Mouse (Mus musculus): ENCODE data around the gene Shisal1. TPM values are rescaled to one million over a fixed set of nuclear protein-coding genes. Genes with fewer than 3 reads are reported as not detected.
A peak's percentile ranks its signal among the peaks of the same experiment; 100 is the strongest.

Shisal1 gene
- total RNA-seq, 2 experiments from 2014 or later = 1.8 to 3.2 TPM

DNA sequence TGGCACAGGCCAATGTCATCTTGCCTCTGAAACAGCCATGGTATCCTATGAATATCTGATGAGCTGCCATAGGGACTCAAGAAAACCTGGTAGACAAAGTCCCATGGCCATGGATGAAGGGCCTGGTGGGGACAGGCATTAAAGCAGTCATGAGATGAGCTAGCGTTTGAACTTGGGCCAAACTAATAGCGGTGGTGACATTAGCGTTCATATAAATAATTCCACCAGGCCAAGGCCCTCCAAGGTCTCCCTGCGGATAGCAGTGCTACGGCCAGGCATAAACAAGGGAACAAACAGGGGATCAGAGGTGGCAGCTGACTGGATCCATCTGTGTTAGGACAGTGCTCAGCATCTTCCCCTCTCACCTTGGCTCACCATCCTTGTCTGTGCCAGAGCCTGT lies 21.2 kb downstream of the Shisal1 start:
- DNase-seq = peak; percentile 58

DNA sequence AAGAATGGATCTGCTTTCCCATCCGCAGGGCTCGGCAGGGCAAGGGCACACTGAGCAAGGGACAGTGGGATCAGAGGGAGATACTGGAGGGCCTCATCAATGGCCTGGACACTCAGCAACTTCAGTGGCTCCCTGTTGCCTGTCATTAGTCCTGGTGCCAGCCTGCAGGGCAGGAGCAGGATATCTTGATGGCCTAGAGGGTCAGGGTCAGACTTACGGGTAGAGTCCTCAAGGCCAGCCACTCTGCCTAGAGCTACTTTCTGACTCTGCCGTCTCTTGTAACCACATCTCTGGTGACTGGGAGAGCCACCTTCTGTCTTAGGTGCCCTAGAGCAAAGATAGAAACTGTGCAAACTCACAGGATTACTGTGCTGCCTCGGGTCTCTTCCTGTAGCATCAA lies 23.1 kb downstream of the Shisal1 start:
- no peak for DNase-seq

DNA sequence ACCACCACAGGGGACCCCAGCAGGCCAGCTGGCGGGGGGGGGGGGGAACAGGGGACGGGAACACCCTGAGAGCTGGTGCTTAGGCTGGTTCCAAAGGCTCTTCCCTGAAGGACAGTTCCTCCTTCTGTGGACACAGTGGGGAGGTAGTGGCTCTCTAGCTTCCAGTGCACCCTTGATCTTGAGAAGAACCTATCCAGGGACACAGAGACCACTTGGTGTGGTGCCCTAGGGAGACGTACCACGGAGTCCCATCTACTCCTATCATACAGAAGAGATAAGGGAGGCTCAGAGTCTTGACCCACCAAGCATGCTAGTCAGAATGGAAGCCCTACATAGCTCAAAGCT lies 28.7 kb downstream of the Shisal1 start:
- no peak for DNase-seq

DNA sequence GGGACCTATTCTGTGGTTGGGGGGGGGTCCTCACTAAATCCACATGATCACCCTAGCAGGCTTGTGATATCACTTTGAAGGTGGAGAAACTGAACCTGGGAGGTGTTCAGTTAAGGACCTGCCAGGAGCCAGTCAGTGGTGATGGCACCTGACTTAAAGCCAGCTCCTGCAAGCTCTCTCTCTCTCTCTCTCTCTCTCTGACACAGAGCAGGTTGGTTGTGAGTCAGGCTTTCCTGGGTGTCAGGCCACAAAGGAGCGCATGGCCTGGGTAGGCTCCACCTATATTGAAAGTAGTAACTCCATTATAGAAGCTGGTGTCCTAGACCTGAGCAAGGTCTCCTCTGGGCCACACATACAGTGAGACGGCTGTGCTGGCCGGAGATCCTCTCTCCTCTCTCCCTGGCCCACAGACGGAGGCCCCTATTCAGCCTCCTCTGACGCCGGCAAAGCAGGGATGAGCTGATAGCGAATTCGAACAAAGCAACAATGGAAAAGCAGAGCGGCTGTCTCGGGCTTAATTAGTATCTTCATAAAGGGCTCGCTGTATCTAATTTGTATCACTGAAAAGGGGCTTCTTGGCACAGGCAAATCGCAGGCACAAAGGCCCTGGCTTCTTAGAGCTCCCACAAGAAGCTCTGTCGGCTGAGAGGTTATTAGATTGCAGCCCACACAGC lies 29.2 kb downstream of the Shisal1 start:
- no peak for DNase-seq

DNA sequence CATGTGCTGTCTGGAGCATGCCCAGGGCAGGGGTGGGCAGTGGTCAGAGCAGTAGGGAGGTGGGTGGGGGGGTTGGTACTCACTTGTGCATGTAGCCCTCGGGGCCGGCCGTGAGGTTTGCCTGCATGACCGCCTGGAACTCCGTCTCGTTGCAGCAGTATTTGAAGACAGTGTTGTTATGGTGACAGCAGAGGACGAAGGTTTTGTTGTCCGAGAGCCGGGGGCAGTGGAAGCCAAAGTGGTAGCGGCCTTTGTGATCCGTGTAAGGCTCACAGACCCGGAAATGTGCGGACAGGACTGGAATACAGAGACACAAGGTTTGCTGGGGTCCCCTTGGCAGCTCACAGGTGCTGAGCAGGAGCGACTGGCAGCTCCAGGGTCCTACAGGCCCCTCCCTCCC lies 29.9 kb downstream of the Shisal1 start:
- DNase-seq = no peak

DNA sequence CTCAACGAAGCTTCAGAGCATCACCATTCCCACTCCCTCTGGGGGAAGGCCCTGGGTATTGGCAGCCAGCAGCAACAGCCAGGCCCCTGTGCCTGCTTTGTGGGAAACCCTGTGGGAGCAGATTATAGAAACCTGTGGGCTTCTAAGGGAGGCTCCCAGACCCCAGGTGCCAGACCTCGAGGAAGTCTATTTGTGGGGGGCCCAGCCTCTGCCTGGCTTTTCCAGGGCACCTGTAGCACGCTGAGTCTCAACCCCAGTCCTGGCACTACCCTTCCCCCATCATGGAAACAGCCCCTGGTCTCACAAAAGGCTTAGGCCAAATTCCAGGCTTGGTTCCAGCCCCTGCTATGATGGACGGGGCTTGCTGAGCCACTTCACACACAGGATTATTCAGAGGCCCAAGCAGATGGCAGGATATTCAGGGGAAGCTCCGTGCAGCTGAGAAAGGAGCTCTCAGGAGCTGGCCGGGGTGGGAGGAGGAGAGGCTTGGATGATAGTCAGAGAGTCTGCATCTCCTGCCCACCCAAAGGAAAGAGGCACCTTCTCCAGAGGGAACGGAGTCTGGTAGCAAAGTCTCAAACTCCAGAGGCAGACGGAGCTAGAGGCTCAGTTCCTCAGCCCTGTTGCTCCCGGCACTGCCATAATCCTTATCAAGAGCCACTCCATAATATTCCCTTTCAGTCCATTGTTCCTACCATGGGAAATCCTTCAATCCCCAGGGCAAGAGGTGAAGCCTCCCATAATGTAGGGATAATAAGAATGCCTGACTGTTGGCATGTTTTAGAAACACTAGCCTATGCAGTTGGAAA lies 32.7 kb downstream of the Shisal1 start:
- DNase-seq = no peak

DNA sequence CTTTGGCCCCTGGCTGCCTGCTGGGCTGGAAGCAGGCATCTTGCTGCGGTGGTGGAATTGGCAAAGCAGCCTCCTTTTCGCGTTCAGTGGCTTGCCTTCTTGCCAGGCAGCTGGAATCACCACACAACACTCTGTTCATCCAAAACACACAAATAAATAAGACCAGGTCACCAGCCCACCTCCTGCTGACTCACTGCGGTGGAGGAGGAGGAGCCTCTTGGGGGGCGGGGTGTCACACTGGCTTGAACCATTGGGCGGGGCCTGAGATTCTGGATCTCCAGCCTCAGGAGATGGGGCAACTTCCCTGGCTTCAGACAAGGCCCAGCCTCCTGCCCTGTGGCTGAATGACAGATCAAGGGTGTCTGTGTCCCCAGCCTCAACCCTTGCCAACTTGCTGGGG lies 34.5 kb downstream of the Shisal1 start:
- peak; percentile 87 for DNase-seq

DNA sequence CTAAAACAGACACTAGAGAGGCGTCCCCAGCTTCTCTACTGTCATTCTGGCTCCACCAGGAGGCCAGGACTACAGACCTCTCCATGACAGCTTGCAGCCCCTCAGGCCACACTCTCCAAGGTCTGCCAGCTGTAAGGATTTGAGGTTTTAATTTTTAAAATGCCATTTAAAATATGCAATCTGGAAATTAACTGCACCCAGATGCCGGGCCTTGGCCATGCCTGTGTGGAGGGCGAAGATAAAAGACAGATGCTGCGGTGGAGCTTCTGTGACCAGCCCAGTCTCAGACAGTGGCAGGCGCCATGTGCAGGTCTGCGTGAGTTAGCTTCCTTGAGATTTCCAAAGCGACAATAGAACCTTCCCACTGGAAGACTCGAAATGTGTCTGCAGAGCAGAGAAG lies 36.8 kb downstream of the Shisal1 start:
- DNase-seq = no peak

DNA sequence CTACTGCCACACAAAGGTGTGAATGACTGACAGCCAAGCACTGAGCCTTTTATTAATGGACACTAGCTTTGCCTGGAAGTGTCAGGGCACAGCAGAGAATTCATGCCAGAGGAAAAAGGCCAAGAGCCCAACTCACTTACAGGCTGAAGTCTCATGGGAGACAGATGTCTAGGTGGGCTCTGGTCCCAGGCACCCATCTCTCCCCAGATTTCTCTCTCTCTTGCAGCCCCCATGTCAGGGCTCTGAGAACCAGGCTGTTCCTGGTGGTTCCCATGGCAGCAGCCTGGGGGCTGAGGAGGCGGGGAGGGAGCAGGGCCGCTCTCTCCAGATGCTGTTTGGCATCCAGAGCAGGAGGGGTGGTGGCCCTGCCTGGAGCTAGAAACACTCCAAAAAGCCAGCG lies 38.3 kb downstream of the Shisal1 start:
- DNase-seq = no peak

DNA sequence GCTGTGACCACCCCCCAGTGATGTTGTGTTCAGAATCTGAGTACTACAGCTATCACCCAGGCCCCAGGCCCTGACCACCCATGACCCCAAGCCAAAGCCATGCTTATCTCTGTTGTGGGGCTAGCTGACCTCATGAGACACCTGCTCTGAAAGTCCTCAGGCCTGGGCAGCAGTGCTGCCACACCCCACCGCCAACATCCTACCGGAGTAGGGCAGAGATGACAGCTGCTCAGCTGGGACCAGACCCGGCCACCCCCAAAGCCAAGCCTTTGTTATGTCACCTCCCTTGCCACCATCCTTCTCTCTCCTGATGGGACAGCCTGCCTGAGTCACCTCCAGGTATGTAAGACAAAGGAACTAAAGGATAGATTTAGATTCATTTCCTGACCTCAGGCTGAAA lies 41.1 kb downstream of the Shisal1 start:
- no peak for DNase-seq

DNA sequence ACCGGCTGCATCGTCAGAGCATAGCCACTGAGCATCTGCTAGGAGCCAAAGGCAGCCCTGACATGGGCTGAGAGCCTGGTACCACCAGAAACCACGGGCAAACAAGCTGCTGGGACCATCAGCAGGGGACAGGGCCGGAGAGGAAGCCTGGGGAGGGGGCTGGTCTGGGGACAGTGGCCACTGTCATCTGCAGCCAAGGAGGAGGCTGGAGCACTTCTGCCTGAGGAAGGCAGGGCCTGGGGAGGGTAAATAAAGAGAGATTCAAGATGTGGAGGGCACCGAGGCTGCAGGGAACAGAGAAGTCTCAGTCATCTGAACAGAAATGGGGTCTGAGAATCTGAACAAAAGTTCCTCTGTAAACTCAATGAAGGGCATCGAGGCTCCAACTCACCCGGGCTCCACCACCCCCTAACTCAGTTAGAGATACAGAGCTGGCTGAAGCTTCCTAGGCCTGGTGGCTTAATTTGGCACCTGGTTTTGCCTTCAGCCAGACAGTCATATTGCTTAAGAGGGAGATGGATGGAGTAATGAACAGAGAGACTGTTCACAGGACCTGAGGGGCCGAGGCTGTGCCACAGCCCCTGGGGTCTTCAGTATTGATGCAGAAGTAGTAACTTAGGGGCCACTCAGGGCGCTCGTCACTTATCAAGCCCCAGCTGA lies 43.3 kb downstream of the Shisal1 start:
- DNase-seq = no peak

DNA sequence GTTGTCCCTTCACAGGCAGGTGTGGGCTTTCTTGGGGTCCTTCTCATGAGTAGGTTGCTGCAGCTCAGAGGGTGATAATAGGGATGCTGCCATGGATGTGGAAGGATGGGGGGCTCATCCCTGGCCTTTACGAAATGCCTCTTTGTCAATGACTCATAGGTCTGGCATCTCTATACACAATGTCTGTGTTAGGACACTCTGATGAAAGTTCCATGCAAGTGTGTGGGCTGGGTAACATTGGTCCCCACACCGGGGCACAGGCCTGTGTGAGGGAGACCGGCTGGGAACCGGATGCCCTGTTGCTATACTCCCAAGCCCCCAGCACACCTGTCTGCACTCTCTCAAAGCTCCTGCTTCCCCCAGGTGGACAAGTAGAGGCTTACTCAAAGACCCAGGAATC lies 48.3 kb downstream of the Shisal1 start:
- DNase-seq = no peak

DNA sequence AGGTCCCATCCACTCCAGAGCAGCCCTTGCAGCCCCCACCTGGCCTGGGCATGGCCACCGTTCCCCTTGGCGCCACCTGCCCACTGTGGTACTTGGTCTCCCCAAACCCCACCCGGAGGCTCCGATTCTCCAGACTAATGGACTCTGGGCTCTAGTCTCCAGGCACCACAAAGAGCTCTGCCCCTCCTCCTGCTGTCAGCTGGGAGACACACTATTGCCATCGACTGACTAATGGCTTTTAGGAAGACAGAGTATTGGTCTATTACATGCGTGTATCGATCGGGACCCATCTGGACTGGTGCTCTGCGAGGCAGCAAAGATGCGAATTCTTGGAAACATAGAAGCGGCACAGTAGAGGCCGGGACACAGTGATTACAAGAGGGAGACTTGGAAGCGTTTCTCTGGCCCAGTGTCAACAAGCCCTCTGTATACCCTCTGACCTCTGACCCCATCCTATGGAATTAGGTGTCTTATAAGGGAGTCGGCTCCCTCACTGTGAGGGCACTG lies 49.2 kb downstream of the Shisal1 start:
- no peak for DNase-seq

DNA sequence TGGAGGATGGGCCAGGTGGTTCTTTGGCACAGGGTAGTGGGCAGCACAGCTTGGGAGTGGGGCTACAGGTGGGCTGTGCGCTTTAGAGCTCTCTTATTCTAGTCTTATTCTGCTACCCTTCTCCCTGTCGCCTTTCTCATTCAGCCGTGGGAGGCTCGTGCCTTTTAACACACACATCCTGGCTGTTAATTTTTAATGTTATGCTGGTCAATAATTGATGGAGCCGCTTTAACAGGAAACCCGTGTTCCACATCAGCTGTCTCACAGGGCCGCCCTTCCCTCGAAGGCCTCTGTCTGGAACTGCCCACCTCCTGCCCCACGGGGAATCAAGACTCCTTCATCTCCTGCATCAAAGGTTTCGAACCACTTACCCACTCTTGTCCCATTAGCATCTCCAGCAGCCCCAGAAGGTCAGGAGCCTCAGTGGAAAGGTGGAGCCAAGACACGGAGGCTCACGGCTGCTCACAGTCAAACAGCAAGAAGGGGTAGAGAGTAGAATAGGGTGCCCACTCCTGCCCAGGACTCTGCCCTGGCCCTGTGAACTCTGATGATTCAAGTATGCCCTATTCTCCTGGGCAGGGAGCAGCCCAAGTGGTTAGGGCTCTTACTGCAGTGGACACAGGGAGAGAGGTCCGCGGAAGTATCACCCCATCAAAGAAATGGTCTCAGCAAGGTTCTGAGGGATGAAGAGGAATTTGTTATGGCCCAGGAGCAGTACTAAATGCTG lies 51.4 kb downstream of the Shisal1 start:
- DNase-seq = no peak

DNA sequence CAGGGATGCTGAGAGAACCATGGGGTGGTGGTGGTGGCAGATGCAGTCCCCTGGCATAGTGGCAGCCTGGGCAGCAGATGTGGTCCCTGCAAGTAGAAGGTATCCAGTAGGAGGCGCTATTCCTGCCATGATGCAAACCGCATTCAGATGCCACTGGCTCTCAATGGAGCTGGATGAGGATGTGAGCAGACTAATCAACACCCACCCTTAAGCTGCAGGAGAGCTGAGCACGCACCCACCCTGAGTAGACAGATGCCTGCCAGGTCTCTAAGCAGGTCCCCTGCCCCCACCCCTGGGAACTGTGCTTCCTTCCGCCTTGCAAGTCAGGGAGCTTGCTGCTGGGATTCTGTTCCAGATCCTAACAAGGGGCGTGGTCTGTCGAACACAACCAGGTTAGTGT lies 53.6 kb downstream of the Shisal1 start:
- no peak for DNase-seq

DNA sequence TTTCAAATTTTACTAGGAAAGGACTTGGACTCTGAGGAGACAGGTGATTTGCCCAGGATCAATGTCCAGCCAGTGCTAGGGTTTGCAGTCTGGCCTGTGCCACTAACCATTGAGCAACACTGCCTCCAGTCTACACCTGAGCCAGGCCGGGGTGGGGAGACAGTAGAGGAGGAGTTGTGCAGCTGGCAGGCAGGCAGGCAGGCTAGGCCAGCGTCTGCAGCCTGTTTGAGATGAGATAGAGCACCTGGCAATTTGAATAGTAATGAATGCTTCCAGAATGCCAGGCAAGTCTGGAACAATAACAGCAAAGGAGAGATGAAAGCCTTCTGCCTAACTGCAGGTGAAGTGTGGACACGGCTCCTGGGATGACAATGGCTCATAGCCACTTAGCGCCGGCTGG lies 54.1 kb downstream of the Shisal1 start:
- no peak for DNase-seq

DNA sequence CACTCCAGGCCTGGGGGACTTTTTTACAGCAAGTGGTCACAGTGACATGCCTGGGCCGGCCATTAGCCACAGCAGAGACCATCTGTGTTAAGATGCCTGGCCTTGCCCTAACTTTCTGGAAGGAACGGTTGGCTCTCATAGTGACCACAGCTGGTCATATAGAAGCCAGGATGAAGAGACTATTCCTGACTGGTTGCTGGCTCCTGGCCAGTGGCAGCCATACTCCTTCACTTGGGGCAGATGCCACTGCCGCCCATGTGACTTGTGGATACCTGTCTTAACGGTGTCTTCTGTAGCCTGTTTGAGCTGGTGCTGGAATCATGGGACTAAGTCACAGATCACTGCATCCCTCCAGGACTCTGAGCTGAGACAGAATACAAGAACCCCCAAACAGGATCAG lies 54.8 kb downstream of the Shisal1 start:
- no peak for DNase-seq

DNA sequence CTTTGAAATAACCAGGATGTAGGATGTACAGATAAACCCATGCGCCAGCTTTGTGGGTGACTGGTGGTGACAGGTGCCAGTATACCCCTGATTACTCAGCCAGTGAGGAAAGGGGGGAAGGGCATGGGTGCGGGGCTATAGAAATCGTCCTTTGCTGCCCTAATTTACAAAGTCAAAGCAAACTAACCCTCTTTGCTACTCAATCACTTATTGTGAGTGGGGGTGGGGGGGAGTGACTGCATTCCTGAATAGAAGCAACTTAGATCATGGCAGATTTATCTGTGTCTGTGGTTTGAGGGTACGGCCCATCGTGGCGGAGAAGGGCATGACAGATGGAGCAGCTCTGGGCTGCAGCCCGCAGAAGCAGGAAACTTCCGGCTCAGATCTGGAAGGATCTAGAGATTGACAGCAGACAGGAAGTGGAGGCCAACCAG lies 58.2 kb downstream of the Shisal1 start:
- DNase-seq = no peak

DNA sequence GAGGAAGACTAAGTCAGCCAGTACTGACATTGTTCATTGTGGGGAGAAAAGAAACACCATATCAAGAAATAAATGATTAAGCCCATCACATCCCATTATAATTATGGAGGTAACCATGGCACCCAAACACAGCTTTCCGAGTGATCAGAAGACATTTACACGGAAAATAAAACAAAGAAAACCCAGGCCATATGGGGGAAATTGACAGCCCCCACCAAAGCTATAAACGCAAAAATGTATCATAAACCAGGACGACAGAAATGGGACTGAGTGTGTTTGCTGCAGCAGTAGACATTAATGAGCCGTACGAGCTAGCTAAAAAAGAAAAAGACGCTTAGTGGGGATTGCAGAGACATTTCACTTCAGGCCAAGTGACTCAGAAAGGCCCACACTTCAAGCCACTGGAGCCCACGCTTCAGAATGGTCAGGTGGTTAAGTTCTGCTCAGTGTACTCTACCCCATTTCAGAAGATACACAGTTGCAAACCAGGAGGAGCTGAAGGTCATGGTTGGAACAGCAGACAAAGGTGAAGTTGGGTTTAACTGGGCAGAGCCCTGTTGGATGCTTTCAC lies 60.8 kb downstream of the Shisal1 start:
- DNase-seq = no peak

DNA sequence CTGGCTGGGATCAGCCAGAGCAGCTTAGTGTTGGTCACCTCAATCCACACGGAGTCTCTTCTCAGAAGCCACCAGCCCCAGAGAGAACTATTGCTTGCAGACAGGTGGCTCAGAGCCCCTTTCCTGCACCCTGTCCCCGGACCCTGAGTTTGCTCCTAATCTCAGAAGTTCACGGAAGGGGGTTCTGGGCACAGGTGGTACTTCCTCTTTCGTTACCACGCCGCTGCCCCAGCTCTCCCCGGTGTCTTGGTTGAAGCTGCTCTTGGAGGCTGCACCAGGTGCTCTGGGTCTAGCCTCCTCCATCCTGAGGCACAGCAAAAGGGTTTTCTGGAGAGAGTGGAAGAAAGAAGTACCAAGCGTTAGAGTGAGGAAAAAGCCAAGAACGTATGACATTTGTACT lies 62.8 kb downstream of the Shisal1 start:
- DNase-seq = no peak

DNA sequence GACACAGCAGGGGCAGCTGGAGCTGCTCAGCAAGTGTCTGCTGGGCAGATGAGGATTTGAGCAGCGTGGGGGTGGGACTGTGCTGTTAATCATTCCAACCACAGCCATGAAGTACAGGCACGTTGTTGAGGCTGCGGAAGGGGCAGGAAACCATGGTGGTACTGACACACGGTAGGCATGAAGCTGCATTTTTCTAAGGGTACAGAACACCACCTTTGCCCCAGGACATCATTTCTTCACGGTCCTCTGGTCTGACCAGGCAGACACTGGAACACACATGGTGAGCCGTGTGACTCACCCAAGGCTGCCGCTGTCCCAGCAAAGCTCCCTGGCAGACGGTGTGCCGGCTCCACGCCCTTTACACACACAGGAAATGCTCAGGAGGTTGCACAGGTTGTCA lies 66.7 kb downstream of the Shisal1 start:
- DNase-seq = peak; percentile 28

DNA sequence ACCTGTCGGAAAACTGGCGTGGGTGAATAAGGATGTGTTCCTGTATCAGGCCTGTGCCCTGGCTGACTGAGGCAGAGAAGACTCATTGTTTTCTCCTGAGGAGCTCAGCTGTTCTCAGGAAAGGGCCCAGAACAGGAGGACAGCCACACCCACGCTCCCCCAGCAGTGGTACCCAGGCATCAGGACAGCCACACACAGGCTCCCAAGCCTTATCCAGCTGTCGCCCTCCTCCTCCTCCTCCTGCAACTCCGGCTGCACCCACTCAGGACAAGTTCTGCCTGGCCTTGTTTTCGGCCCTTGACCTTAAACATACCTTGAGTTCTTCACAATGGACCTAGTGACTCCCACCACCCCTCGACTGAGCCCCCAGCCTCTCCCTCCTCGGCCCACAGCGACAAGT lies 68.2 kb downstream of the Shisal1 start:
- no peak for DNase-seq
